Mouse (Mus musculus): ENCODE results near the gene Sufu. TPM values are rescaled to one million over a fixed set of nuclear protein-coding genes. Genes with fewer than 3 reads are reported as not detected.

Sufu gene
- polyA plus RNA-seq (2015; fragmentation: Illumina TruSeq; extraction: RNeasy Lipid Tissue Mini Kit (QIAGEN cat#74804); ENCODE audit: insufficient read depth, low read depth, low replicate concordance) = 1.9 TPM

DNA sequence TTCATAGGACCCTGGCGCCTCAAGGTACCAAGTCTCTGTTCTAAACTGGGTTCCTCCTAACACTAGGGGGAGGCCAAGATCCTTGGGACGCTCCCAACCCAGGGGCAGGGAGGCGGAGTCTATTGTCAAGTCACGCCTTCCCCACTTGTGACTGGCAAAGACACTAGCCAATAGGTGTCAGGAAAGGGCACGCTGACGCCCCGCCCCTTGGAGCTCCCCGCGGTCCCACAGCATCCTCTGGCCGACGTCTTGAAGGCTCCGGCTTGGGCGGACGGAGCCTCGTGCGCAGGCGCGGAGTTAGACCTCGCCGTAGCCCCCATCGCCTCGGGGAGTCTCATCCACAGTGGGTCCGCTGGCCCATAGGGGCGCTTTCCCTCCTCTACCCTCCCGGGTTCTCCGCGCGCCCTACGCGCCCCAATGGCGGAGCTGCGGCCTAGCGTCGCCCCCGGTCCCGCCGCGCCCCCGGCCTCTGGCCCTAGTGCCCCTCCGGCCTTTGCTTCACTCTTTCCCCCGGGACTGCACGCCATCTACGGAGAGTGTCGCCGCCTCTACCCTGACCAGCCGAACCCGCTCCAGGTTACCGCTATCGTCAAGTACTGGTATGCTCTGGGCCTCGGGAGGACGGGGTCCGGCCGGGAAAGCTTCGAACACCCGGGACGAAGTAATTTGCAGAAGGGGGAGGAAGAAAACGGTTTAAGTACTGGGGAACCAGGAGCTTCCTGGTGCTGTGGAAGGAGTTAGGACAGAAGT is at the start of gene Sufu:
Sufu (plus strand) TSS at position 211 of the 750 bp plus-strand sequence.

GRCm38 (mm10) chr19:46350168-46350932 is 46.3 kb upstream of the Sufu start, which contains the start of gene 2310034G01Rik:
Gene 2310034G01Rik, minus strand, starts transcription at chr19:46350302.

DNA sequence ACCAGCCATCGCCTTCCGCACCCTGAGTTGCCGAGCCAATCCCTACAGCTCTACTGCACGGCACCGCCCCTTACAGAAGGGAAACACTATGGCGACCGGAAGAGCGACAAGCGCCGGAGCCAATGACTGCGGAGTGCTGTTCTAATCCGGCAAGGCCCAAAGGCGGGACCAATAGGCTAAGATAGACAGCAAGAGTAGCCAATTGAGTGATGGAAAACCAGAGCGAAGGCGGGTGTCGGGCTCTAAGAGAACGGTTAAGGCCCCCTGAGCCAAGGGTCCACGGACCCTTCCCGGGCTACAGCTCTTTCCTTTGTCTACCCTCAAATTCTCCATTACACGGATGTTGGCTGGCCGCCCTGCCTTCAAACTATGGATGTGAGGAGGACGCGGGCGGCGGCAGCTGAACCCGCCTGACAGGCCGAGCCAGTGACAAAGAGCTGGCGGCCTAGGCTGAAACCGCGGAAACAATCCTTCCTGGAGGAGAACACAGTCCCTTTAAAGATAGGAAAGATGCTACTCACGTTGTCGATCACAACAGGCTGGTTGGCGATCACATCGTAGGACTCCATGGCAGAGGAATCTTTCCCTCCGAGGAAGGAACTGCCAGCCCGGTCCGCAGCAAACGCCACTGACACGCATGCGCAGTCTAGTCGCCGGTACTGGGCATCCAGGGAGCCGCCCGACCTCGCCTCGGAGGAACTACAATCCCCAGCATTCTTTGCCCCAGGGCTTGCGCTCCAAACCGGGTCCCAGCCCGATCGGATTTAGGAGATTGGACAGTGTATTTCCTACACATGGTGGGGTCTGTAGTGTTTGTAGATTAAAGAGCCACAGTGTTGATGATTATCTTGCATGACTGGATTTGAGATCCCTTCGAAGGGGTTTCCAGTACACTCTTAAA is 1.3 kb upstream of the Sufu start, which contains the start of gene Actr1a:
Actr1a (minus strand) TSS at position 640 of the 901 bp plus-strand sequence.

DNA sequence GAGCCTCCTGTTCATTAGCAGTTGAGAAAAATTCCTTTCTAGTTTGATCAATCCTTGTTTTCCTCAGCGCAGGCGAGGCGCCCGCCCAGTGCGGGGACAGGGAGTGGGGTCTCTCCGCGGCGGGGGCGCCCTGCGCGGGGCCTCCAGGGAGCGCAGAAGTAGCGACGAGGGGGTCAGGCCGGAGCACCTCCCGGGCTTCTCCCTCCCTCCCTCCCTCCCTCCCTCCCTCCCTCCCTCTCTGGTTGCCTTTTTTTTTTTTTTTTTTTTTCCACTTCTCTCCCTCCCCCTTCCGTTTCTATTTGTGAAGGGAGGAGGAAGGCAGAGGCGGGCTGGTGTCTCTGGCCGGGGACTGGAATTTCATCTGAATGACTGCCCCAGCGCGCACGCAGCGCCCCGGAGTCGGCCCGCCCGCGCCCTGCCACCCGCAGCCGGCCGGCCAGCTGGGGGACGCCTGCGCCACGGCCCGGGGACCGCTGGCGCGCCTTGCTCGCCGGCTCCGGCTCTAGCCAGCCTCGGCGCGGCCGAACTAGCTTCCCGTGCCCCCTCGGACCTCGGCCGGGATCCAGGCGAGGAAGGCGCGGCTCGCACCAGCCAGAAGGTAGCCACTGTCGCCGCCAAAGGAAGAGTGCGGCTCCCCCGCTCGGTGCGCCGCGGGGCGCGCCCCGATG is 104.8 kb downstream of the Sufu start, which contains the start of gene Trim8:
Trim8 (plus strand) TSS at position 302 of the 668 bp plus-strand sequence.

Other genes starting within 250 kb of the Sufu start
- gene Pitx3, start 248.6 kb upstream of the Sufu start, polyA plus RNA-seq (2015; fragmentation: Illumina TruSeq; extraction: RNeasy Lipid Tissue Mini Kit (QIAGEN cat#74804); ENCODE audit: insufficient read depth, low read depth, low replicate concordance) = not detected
- 25.3 TPM for gene Gbf1, start 244.4 kb upstream of the Sufu start, polyA plus RNA-seq (2015; fragmentation: Illumina TruSeq; extraction: RNeasy Lipid Tissue Mini Kit (QIAGEN cat#74804); ENCODE audit: insufficient read depth, low read depth, low replicate concordance)
- 4.4 TPM for gene Nfkb2, start 92.6 kb upstream of the Sufu start, polyA plus RNA-seq (2015; fragmentation: Illumina TruSeq; extraction: RNeasy Lipid Tissue Mini Kit (QIAGEN cat#74804); ENCODE audit: insufficient read depth, low read depth, low replicate concordance)
- 4.3 TPM for gene Psd, start 69.7 kb upstream of the Sufu start, polyA plus RNA-seq (2015; fragmentation: Illumina TruSeq; extraction: RNeasy Lipid Tissue Mini Kit (QIAGEN cat#74804); ENCODE audit: insufficient read depth, low read depth, low replicate concordance)
- 1.1 TPM for gene Fbxl15, start 68.7 kb upstream of the Sufu start, polyA plus RNA-seq (2015; fragmentation: Illumina TruSeq; extraction: RNeasy Lipid Tissue Mini Kit (QIAGEN cat#74804); ENCODE audit: insufficient read depth, low read depth, low replicate concordance)
- 20.4 TPM for gene Cuedc2, start 58.2 kb upstream of the Sufu start, polyA plus RNA-seq (2015; fragmentation: Illumina TruSeq; extraction: RNeasy Lipid Tissue Mini Kit (QIAGEN cat#74804); ENCODE audit: insufficient read depth, low read depth, low replicate concordance)
- 2.8 TPM for gene Mfsd13a, start 55.8 kb upstream of the Sufu start, polyA plus RNA-seq (2015; fragmentation: Illumina TruSeq; extraction: RNeasy Lipid Tissue Mini Kit (QIAGEN cat#74804); ENCODE audit: insufficient read depth, low read depth, low replicate concordance)
- 1.2 TPM for gene 2310034G01Rik, start 46.6 kb upstream of the Sufu start, polyA plus RNA-seq (2015; fragmentation: Illumina TruSeq; extraction: RNeasy Lipid Tissue Mini Kit (QIAGEN cat#74804); ENCODE audit: insufficient read depth, low read depth, low replicate concordance)
- 20.4 TPM for gene Actr1a, start 1.1 kb upstream of the Sufu start, polyA plus RNA-seq (2015; fragmentation: Illumina TruSeq; extraction: RNeasy Lipid Tissue Mini Kit (QIAGEN cat#74804); ENCODE audit: insufficient read depth, low read depth, low replicate concordance)
- 6.7 TPM for gene Trim8, start 104.8 kb downstream of the Sufu start, polyA plus RNA-seq (2015; fragmentation: Illumina TruSeq; extraction: RNeasy Lipid Tissue Mini Kit (QIAGEN cat#74804); ENCODE audit: insufficient read depth, low read depth, low replicate concordance)
- gene Arl3, start 176.3 kb downstream of the Sufu start, polyA plus RNA-seq (2015; fragmentation: Illumina TruSeq; extraction: RNeasy Lipid Tissue Mini Kit (QIAGEN cat#74804); ENCODE audit: insufficient read depth, low read depth, low replicate concordance) = 38.3 TPM
- gene Sfxn2, start 176.5 kb downstream of the Sufu start, polyA plus RNA-seq (2015; fragmentation: Illumina TruSeq; extraction: RNeasy Lipid Tissue Mini Kit (QIAGEN cat#74804); ENCODE audit: insufficient read depth, low read depth, low replicate concordance) = 14.6 TPM
- 14.9 TPM for gene Wbp1l, start 202.2 kb downstream of the Sufu start, polyA plus RNA-seq (2015; fragmentation: Illumina TruSeq; extraction: RNeasy Lipid Tissue Mini Kit (QIAGEN cat#74804); ENCODE audit: insufficient read depth, low read depth, low replicate concordance)

Measured in pancreas, adult 10 weeks (tissue).